Mouse (Mus musculus) embryonic facial prominence, embryonic 12.5 days (tissue): ENCODE results near the gene Plbd1. TPM values are rescaled to one million over a fixed set of nuclear protein-coding genes. Genes with fewer than 3 reads are reported as not detected.
A peak's percentile ranks its signal among the peaks of the same experiment; 100 is the strongest.

ENCODE experiments used
- ATAC-seq: fragments of 200-750 bp; cut with Nextera tagmentation; 2 replicates; pipeline ENCODE4 v1.8.0; 2017; ENCODE audit not compliant: insufficient number of reproducible peaks, insufficient read depth, low FRiP score, low TSS enrichment
- H3K27ac ChIP-seq: fragments of 300-500 bp; sonication (generic); 2 replicates; pipeline ENCODE4 v1.5.1; 2016; ENCODE audit warnings: mild to moderate bottlenecking
- H3K27me3 ChIP-seq: fragments of 300-500 bp; sonication (generic); 2 replicates; pipeline ENCODE4 v1.6.1; 2016; ENCODE audit warnings: mild to moderate bottlenecking, moderate library complexity
- H3K36me3 ChIP-seq: fragments of 300-500 bp; sonication (generic); 2 replicates; pipeline ENCODE4 v1.6.1; 2016; ENCODE audit warnings: mild to moderate bottlenecking
- H3K4me1 ChIP-seq: fragments of 300-500 bp; sonication (generic); 2 replicates; pipeline ENCODE4 v1.6.1; 2016
- H3K4me2 ChIP-seq: fragments of 300-500 bp; sonication (generic); replicated peaks from 2 replicates; pipeline ENCODE4 v1.6.1; 2016; ENCODE audit warnings: mild to moderate bottlenecking, moderate library complexity
- H3K4me3 ChIP-seq: fragments of 300-500 bp; sonication (generic); 2 replicates; pipeline ENCODE4 v1.5.1; 2016; ENCODE audit warnings: mild to moderate bottlenecking
- H3K9ac ChIP-seq: fragments of 300-500 bp; sonication (generic); 2 replicates; pipeline ENCODE4 v1.6.1; 2016; ENCODE audit warnings: mild to moderate bottlenecking, moderate library complexity
- H3K9me3 ChIP-seq: fragments of 300-500 bp; sonication (generic); 2 replicates; pipeline ENCODE4 v1.6.1; 2016; ENCODE audit warnings: mild to moderate bottlenecking, moderate library complexity
- WGBS: fragments of 180-500 bp; shearing (Covaris S2); methylation state at CpG from one replicate; pipeline ENCODE4 v1.1.7; 2016; 5-methylcytosine and 5-hydroxymethylcytosine counted together
- polyA plus RNA-seq: library from polyadenylated mRNA; unstranded; fragments of >200 nt; fragmentation: Nextera tagmentation; extraction: Ambion mirVana; gene quantifications from 2 replicates; pipeline ENCODE4 v1.2.1, GENCODE M21; 2016

Plbd1 gene
- polyA plus RNA-seq, 1 experiment from 2014 or later = 2.2 TPM

DNA sequence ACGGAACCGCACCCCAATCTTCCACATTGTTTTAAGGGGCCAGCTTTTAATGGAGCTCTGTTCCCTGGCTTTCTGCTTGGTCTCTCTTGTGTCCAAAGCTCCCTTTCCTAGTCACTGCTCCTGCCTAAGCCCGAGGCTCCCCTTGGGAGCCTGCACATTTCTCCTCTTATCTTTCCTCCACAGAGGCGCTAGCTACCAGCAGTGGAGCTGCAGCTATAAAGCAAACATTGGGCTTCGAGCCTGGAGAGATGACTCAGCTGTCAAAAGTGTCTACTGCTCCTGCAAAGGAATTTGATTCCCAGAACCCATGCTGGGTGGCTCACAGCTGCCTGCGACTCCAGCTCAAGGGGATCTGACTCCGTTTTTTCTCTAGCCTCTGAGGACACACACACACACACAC lies 10.7 kb upstream of the Plbd1 start:
- Histone ChIP-seq H3K9ac (no peak overlapping the region), H3K27ac (no peak overlapping the region), H3K4me1 (0 out of 2 replicates have a peak, but pooled peaks cover 4% of the 10 kb centered on the region), H3K27me3 (no peaks in the 10 kb centered on the region), H3K36me3 (no peaks in the 10 kb centered on the region), H3K4me3 (no peak overlapping the region), H3K4me2 (no peak overlapping the region), H3K9me3 (no peaks in the 10 kb centered on the region)
- no peak for ATAC-seq
- 59% methylated on average over 7 of the region's 7 CpGs for WGBS

DNA sequence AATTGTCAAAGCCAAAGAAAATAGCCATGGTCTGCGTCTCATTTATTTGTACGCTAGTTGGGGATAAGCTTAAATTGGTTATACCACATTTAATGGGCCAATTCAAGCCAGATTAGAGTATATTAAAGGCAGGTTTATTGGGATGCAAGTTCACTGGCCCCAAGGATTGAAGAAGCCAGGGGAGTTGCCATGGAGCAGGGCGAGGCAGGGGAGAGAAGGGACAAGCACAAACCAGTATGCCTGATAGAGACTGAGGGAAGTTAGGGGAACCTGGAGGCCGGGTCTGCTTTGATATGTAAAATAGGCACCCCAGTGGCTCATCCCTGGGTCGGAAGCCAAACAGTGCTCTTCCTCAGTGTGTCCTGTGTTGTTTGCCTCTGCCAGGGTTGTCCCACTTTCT lies 7.5 kb upstream of the Plbd1 start:
- Histone ChIP-seq H3K4me3 (no peak overlapping the region), H3K4me1 (0 out of 2 replicates have a peak, but pooled peaks cover 4% of the 10 kb centered on the region), H3K27ac (no peak overlapping the region), H3K4me2 (no peak overlapping the region), H3K36me3 (no peaks in the 10 kb centered on the region), H3K9me3 (no peaks in the 10 kb centered on the region), H3K9ac (no peak overlapping the region), H3K27me3 (no peaks in the 10 kb centered on the region)
- ATAC-seq = no peak
- 37% methylated on average over 5 of the region's 5 CpGs for WGBS

DNA sequence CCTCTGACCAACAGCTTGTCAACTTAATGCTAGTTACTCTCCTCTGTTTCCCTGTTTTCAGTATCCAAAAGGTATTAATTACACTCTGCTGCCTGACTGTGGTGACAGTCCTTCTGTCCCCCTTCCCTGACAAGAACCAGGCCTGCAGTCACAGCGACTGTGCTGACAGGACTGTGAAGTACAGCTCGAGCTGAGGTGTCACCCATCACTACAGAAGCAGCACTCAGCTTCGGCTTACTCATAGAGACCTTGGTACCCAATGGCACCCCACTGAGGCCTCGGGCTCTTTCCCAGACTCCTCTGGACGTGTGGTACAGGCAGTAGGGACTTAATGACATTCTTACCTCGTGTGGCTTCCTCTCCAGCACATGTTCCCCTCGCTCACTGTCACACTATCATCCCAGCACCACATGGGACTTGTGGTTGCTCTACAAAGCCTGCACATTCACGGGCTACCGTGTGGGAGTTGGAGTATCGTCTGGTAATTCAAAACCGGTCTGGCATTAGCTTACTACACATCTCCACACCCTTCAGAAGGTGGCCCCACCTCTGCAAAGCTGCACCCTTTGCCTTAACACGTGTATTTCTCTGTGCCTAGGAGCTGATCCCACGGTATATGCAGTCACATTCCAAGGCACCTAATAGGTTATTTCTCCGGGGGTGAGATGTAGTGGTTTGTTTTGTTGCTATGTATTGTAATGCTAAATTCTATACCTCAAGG lies 6.7 kb upstream of the Plbd1 start:
- Histone ChIP-seq H3K36me3 (no peaks in the 10 kb centered on the region), H3K27me3 (0 out of 2 replicates have a peak, but pooled peaks cover 2% of the 10 kb centered on the region), H3K9me3 (no peaks in the 10 kb centered on the region), H3K27ac (no peak overlapping the region), H3K4me3 (no peak overlapping the region), H3K4me2 (no peak overlapping the region), H3K4me1 (0 out of 2 replicates have a peak, but pooled peaks cover 4% of the 10 kb centered on the region), H3K9ac (no peak overlapping the region)
- 53% methylated on average over 14 of the region's 14 CpGs for WGBS
- ATAC-seq = no peak

DNA sequence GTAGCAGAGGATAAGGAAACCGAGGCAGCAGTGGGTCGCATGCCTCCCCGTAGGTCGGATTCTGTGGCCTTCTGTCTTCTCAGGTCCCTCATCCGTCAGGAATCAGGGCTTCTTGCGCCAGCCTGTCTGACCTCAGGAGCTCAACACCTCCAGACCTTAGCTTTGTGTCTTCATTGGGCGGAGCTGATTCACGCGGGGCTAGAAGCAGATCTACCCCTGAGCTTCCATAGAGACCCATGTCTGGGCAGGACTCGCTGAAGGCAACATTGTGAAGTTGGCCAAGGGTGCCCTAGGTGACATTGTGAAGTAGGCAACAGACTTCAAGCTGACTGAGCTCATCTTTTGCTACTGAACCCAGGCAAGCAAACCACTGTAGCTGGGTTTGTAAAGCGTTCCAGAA lies 335 bp upstream of the Plbd1 start:
- Histone ChIP-seq H3K9ac (no peak overlapping the region), H3K27me3 (peaks cover 33% of the 10 kb centered on the region)
- WGBS = 20% methylated on average over 11 of the region's 11 CpGs

DNA sequence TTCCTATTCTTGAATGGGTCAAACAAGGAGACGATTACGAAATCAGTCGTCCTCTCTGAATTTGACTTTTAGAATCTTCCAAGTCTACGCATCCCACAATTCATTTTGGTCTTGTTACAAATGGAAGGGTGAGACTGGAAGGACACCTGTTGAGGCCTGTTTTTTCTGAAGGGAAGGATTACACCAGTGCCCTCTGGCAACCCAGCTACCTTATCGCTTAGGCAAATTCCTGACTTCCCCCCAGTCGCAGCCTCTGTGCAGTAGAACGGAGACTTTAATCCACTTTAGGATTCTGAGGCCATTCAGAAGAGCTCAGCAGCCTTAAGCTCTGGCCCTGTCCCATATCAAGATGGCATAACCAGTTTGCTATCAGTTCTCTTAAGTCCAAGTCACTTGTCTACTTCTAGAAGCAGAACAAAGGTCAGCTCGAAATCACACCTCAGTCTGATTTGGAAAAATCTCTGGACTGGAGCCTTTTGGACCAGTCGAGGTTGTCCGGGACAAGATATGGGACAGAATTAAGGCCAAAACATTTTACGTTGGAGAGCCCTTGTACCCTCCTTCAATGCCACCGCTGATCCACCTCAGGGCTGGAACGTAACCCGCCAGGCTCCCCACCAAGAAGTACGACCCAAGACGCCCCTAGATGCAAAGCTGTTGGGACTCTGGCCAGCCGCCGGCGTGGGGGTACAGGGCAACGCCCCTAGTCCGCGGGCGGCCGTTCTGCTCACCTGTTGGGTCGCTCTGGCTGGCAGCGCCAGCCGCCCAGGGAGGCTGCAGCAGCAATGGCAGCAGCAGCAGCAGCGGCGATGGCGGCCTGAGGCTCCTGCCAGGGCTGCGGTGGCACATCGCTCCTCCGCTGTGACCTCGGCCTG lies 660 bp downstream of the Plbd1 start:
- Histone ChIP-seq H3K4me1 (peaks cover 5% of the 10 kb centered on the region; the same call in 1 of the 2 replicates), H3K36me3 (no peaks in the 10 kb centered on the region), H3K27me3 (peaks cover 33% of the 10 kb centered on the region), H3K9ac (peak overlapping the region; percentile 34; the same call in 1 of the 2 replicates), H3K9me3 (no peaks in the 10 kb centered on the region), H3K4me2 (peak overlapping the region; percentile 76), H3K27ac (no peak overlapping the region), H3K4me3 (peak overlapping the region; percentile 37)
- 15% methylated on average over 34 of the region's 34 CpGs for WGBS
- no peak for ATAC-seq

More for the DNA sequence above, 335 bp upstream of the Plbd1 start:
- peak overlapping the region; percentile 37; the same call in 1 of the 2 replicates for H3K4me3 ChIP-seq
- no peaks in the 10 kb centered on the region for H3K36me3 ChIP-seq
- H3K4me1 ChIP-seq = peaks cover 5% of the 10 kb centered on the region; the same call in 1 of the 2 replicates
- no peak overlapping the region for H3K27ac ChIP-seq
- H3K4me2 ChIP-seq = peak overlapping the region; percentile 76
- ATAC-seq = no peak
- H3K9me3 ChIP-seq = no peaks in the 10 kb centered on the region

DNA sequence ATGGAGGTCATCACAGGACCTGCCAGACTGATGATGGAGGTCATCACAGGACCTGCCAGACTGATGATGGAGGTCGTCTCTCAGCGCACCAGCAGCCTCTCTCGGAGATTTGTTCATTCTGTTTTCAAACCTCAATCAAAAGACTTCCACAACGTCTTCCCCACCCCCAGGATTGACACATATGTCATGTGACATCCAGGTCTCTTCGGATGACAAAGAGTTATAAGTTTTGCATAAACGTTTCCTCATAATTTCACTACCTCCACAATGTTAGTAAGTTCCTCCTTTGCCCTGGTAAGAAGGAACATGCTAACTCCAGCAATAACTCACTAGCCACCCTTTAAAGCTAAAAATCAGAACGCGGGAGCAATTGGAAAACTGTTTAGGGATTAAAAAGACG lies 2.5 kb downstream of the Plbd1 start:
- Histone ChIP-seq H3K36me3 (no peaks in the 10 kb centered on the region), H3K4me2 (no peak overlapping the region), H3K9me3 (no peaks in the 10 kb centered on the region), H3K4me3 (no peak overlapping the region), H3K27ac (no peak overlapping the region), H3K4me1 (peaks cover 5% of the 10 kb centered on the region; the same call in 1 of the 2 replicates), H3K9ac (no peak overlapping the region), H3K27me3 (peaks cover 33% of the 10 kb centered on the region)
- no peak for ATAC-seq
- 88% methylated on average over 9 of the region's 9 CpGs for WGBS

DNA sequence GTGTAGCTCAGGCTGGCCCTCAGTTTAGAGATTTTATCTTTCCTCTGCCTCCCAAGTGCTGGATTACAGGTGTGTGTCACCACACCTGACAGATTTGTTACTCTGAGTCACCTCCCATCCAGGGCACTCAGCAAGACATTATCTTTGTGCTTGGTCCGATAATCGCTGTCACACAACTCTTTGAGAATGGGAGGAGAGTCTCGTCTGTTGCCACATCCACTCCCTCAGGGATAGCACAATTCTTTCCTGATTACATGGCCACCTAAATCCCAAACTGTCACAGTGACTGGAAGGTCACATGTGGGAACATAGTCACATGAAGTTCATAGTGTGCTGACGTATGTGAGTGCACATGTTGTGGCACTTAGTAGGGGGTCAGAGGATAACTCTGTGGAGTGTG lies 3.4 kb downstream of the Plbd1 start:
- WGBS = 82% methylated on average over 4 of the region's 4 CpGs
- Histone ChIP-seq H3K4me1 (peaks cover 5% of the 10 kb centered on the region; the same call in 1 of the 2 replicates), H3K4me2 (no peak overlapping the region), H3K27ac (no peak overlapping the region), H3K9me3 (no peaks in the 10 kb centered on the region), H3K9ac (no peak overlapping the region), H3K4me3 (no peak overlapping the region), H3K36me3 (no peaks in the 10 kb centered on the region), H3K27me3 (peaks cover 30% of the 10 kb centered on the region)
- no peak for ATAC-seq

DNA sequence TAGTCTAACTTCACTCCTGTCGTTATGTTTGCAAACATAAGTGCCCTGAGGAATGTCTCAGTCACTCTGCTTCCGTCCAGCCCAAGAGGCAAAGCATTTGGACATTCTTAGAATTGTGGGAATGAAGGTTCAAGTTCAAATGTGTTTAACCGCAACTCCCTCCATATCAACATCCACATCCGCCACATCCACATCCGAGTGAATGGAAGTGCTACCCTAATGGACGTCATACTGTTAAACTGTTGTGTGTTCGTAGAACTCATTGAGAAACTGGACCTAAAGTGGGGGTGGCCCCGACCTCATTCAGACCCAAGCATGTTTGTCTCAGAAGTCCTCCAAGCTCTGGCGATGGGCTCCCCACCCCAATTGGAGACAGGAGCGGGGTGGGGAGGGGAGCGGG lies 5.9 kb downstream of the Plbd1 start:
- H3K9ac ChIP-seq = no peak overlapping the region
- H3K9me3 ChIP-seq = no peaks in the 10 kb centered on the region
- peak overlapping the region; percentile 19 for H3K4me2 ChIP-seq
- no peaks in the 10 kb centered on the region for H3K36me3 ChIP-seq
- no peak overlapping the region for H3K4me3 ChIP-seq
- no peak overlapping the region for H3K27ac ChIP-seq
- 78% methylated on average over 11 of the region's 11 CpGs for whole genome bisulfite sequencing
- H3K27me3 ChIP-seq = peaks cover 10% of the 10 kb centered on the region
- no peaks in the 10 kb centered on the region for H3K4me1 ChIP-seq
- no peak for ATAC-seq

DNA sequence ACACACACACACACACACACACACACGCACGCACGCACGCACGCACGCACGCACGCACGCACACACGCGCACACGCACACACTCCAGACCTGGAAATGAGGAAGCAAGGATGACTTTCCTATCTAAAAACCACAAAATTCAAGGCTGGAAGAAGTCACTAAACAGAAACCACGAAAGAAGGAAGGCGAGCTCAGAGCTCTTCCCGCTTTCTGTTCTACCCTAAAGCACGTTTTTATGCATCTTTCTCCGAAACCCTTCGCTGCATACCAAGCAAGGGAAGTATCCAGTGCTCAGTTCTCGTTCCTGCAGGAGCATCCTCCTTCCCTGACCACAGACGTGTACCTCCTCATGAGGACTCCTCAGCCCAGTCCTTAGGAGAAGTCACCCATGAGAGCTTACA lies 7.3 kb downstream of the Plbd1 start:
- WGBS = 94% methylated on average over 20 of the region's 20 CpGs
- no peaks in the 10 kb centered on the region for H3K36me3 ChIP-seq
- no peaks in the 10 kb centered on the region for H3K4me1 ChIP-seq
- H3K27me3 ChIP-seq = no peaks in the 10 kb centered on the region
- no peak for ATAC-seq
- H3K4me2 ChIP-seq = no peak overlapping the region
- H3K4me3 ChIP-seq = no peak overlapping the region
- no peak overlapping the region for H3K9ac ChIP-seq
- H3K27ac ChIP-seq = no peak overlapping the region
- H3K9me3 ChIP-seq = no peaks in the 10 kb centered on the region

DNA sequence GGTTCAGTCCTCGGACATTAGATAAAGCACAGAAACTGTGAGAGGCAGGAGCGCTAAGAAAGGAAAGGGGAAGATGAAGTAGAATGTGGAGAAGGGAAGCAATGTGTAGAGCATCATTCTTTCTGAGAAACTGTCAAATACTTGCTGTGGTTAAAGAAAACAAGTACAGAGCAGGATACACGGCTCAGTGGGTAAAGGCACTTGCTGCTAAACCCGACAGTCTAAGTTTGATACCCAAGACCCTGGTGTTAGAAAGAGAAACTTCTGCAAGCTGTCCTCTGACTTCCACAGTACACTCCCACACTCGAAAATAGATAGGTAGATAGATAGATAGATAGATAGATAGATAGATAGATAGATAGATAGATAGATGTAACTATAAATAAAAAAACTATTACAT lies 8.4 kb downstream of the Plbd1 start:
- WGBS = 71% methylated on average over 5 of the region's 5 CpGs
- no peak for ATAC-seq

DNA sequence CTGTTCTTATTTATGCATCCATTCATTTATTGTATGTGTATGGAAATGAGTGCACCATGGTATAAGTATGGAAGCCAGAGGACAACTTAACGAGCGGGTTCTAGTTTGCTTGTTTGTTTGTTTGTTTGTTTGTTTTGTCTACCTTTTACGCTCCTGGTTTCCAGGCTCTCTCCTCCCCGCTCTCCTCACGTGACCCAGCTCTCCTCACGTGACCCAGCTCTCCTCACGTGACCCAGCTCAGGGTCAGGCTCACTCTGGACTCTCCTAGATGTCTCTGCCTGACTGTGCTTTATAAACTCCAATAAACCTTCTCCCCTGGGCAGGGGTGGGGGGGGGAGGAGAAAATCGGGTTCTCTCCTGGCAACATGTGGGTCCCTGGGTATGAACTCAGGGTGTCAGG lies 11.1 kb downstream of the Plbd1 start:
- H3K9ac ChIP-seq = no peak overlapping the region
- no peak overlapping the region for H3K4me2 ChIP-seq
- H3K4me3 ChIP-seq = no peak overlapping the region
- H3K36me3 ChIP-seq = no peaks in the 10 kb centered on the region
- no peak for ATAC-seq
- H3K27ac ChIP-seq = no peak overlapping the region
- no peaks in the 10 kb centered on the region for H3K27me3 ChIP-seq
- 85% methylated on average over 8 of the region's 8 CpGs for WGBS
- peaks cover 3% of the 10 kb centered on the region; the same call in 1 of the 2 replicates for H3K4me1 ChIP-seq
- H3K9me3 ChIP-seq = no peaks in the 10 kb centered on the region

More for the DNA sequence above, 8.4 kb downstream of the Plbd1 start:
- Histone ChIP-seq H3K9me3 (no peaks in the 10 kb centered on the region), H3K4me1 (no peaks in the 10 kb centered on the region), H3K9ac (no peak overlapping the region), H3K27me3 (no peaks in the 10 kb centered on the region), H3K27ac (no peak overlapping the region), H3K4me3 (no peak overlapping the region), H3K4me2 (no peak overlapping the region), H3K36me3 (no peaks in the 10 kb centered on the region)
